Mouse (Mus musculus): ENCODE data around the gene Ctdspl.

GRCm38 (mm10) chr9:119035836-119036235 is 109.6 kb downstream of the Ctdspl start:
- TF ChIP-seq POLR2A (IDR thresholded peaks at IDR 0.05; ENCODE audit: insufficient read length, low read depth) (no peak), REST (IDR thresholded peaks at IDR 0.05; ENCODE audit: insufficient read depth, insufficient read length) (no peak), MAX (IDR thresholded peaks at IDR 0.05; ENCODE audit: low read depth) (no peak), TCF12 (IDR thresholded peaks at IDR 0.05; ENCODE audit: insufficient read depth, poor library complexity, severe bottlenecking) (no peak), MYOG (IDR thresholded peaks at IDR 0.05; ENCODE audit: control insufficient read depth in 1 of 3, insufficient read depth in 1 of 3, insufficient read length in 2 of 3, low read depth in 2 of 3) (no peak), USF1 (IDR thresholded peaks at IDR 0.05; ENCODE audit: low read depth) (no peak)

All from myocyte (in vitro differentiated cells).